Mouse (Mus musculus): ENCODE measurements around the gene Rpn2. TPM values are rescaled to one million over a fixed set of nuclear protein-coding genes. Genes with fewer than 3 reads are reported as not detected.

Gene Rpn2
- polyA plus RNA-seq, 1 experiment from 2014 or later: 225 TPM

- no peak overlapping the region for H3K4me2 ChIP-seq (ENCODE audit: low read length)
- WGBS: 84% methylated on average over 6 of the region's 6 CpGs
- no peak overlapping the region for H3K4me3 ChIP-seq (ENCODE audit: low read depth, low read length)
- no peak for ATAC-seq
- no peaks in the 10 kb centered on the region for H3K4me1 ChIP-seq (ENCODE audit: control insufficient read depth, insufficient read depth, low read length)
- H3K27me3 ChIP-seq (ENCODE audit: control insufficient read depth, insufficient read depth, low read depth, low read length): no peaks in the 10 kb centered on the region
- H3K27ac ChIP-seq (ENCODE audit: low read length): no peak overlapping the region
- no peaks in the 10 kb centered on the region for H3K9me3 ChIP-seq (replicated peaks; ENCODE audit: control insufficient read depth, low read length, poor library complexity, severe bottlenecking)
- no peaks in the 10 kb centered on the region for H3K36me3 ChIP-seq (ENCODE audit: control insufficient read depth, insufficient read depth, low read length)
- H3K9ac ChIP-seq (ENCODE audit: low read depth, low read length): no peak overlapping the region
These were observed 15.0 kb upstream of the Rpn2 start for GRCm38 (mm10) chr2:157263832-157264231.

- Histone ChIP-seq H3K9ac (ENCODE audit: low read depth, low read length) (peak within 1 kb of the TSS; percentile 97), H3K27me3 (ENCODE audit: control insufficient read depth, insufficient read depth, low read depth, low read length) (no peaks in the 10 kb centered on the region), H3K4me3 (ENCODE audit: low read depth, low read length) (peak within 1 kb of the TSS; percentile 98), H3K4me1 (ENCODE audit: control insufficient read depth, insufficient read depth, low read length) (peaks cover 19% of the 10 kb centered on the region), H3K27ac (ENCODE audit: low read length) (peak within 1 kb of the TSS; percentile 96), H3K36me3 (ENCODE audit: control insufficient read depth, insufficient read depth, low read length) (no peaks in the 10 kb centered on the region), H3K4me2 (ENCODE audit: low read length) (peak within 1 kb of the TSS; percentile 82), H3K9me3 (replicated peaks; ENCODE audit: control insufficient read depth, low read length, poor library complexity, severe bottlenecking) (no peaks in the 10 kb centered on the region)
- ATAC-seq: peak; percentile 80
- WGBS: 0% methylated on average over 32 of the region's 32 CpGs
These were observed 591 bp downstream of the Rpn2 start, which contains the start of gene Mroh8 for GRCm38 (mm10) chr2:157279416-157279800. Mroh8 (minus strand) TSS chr2:157279549.

GRCm38 (mm10) chr2:157283321-157283720 lies 4.5 kb downstream of the Rpn2 start:
- no peak overlapping the region for H3K4me3 ChIP-seq (ENCODE audit: low read depth, low read length)
- H3K9me3 ChIP-seq (replicated peaks; ENCODE audit: control insufficient read depth, low read length, poor library complexity, severe bottlenecking): no peaks in the 10 kb centered on the region
- WGBS: 95% methylated on average over 6 of the region's 6 CpGs
- no peak overlapping the region for H3K4me2 ChIP-seq (ENCODE audit: low read length)
- no peak overlapping the region for H3K27ac ChIP-seq (ENCODE audit: low read length)
- H3K27me3 ChIP-seq (ENCODE audit: control insufficient read depth, insufficient read depth, low read depth, low read length): no peaks in the 10 kb centered on the region
- no peak overlapping the region for H3K9ac ChIP-seq (ENCODE audit: low read depth, low read length)
- peaks cover 17% of the 10 kb centered on the region for H3K4me1 ChIP-seq (ENCODE audit: control insufficient read depth, insufficient read depth, low read length)
- no peak for ATAC-seq
- 0 out of 2 replicates have a peak, but pooled peaks cover 4% of the 10 kb centered on the region for H3K36me3 ChIP-seq (ENCODE audit: control insufficient read depth, insufficient read depth, low read length)

GRCm38 (mm10) chr2:157287542-157287941 lies 8.7 kb downstream of the Rpn2 start:
- Histone ChIP-seq H3K27ac (ENCODE audit: low read length) (no peak overlapping the region), H3K4me1 (ENCODE audit: control insufficient read depth, insufficient read depth, low read length) (no peaks in the 10 kb centered on the region)

GRCm38 (mm10) chr2:157288996-157289395 lies 10.2 kb downstream of the Rpn2 start:
- H3K4me3 ChIP-seq (ENCODE audit: low read depth, low read length): no peak overlapping the region
- H3K9ac ChIP-seq (ENCODE audit: low read depth, low read length): no peak overlapping the region
- WGBS: 87% methylated on average over 5 of the region's 5 CpGs
- H3K4me2 ChIP-seq (ENCODE audit: low read length): no peak overlapping the region
- ATAC-seq: no peak
- H3K27ac ChIP-seq (ENCODE audit: low read length): no peak overlapping the region
- H3K4me1 ChIP-seq (ENCODE audit: control insufficient read depth, insufficient read depth, low read length): no peaks in the 10 kb centered on the region
- H3K27me3 ChIP-seq (ENCODE audit: control insufficient read depth, insufficient read depth, low read depth, low read length): no peaks in the 10 kb centered on the region
- H3K36me3 ChIP-seq (ENCODE audit: control insufficient read depth, insufficient read depth, low read length): peaks cover 23% of the 10 kb centered on the region
- H3K9me3 ChIP-seq (replicated peaks; ENCODE audit: control insufficient read depth, low read length, poor library complexity, severe bottlenecking): no peaks in the 10 kb centered on the region

More at GRCm38 (mm10) chr2:157287542-157287941, 8.7 kb downstream of the Rpn2 start:
- no peak for ATAC-seq
- Histone ChIP-seq H3K27me3 (ENCODE audit: control insufficient read depth, insufficient read depth, low read depth, low read length) (no peaks in the 10 kb centered on the region), H3K36me3 (ENCODE audit: control insufficient read depth, insufficient read depth, low read length) (peaks cover 21% of the 10 kb centered on the region), H3K9ac (ENCODE audit: low read depth, low read length) (no peak overlapping the region), H3K4me2 (ENCODE audit: low read length) (no peak overlapping the region), H3K9me3 (replicated peaks; ENCODE audit: control insufficient read depth, low read length, poor library complexity, severe bottlenecking) (no peaks in the 10 kb centered on the region), H3K4me3 (ENCODE audit: low read depth, low read length) (no peak overlapping the region)
- 22% methylated on average over 3 of the region's 3 CpGs for WGBS

- WGBS: 11% methylated on average over 2 of the region's 2 CpGs
- ATAC-seq: no peak
These were observed 13.3 kb downstream of the Rpn2 start for GRCm38 (mm10) chr2:157292093-157292492.

GRCm38 (mm10) chr2:157296105-157296689 lies 17.4 kb downstream of the Rpn2 start:
- Histone ChIP-seq H3K27me3 (ENCODE audit: control insufficient read depth, insufficient read depth, low read depth, low read length) (no peaks in the 10 kb centered on the region), H3K4me1 (ENCODE audit: control insufficient read depth, insufficient read depth, low read length) (no peaks in the 10 kb centered on the region; the same call in 1 of the 2 replicates), H3K4me3 (ENCODE audit: low read depth, low read length) (no peak overlapping the region), H3K27ac (ENCODE audit: low read length) (no peak overlapping the region), H3K4me2 (ENCODE audit: low read length) (no peak overlapping the region), H3K9ac (ENCODE audit: low read depth, low read length) (0 out of 2 replicates have a peak overlapping the region, but pooled peaks have one; percentile 10), H3K36me3 (ENCODE audit: control insufficient read depth, insufficient read depth, low read length) (peaks cover 42% of the 10 kb centered on the region), H3K9me3 (replicated peaks; ENCODE audit: control insufficient read depth, low read length, poor library complexity, severe bottlenecking) (no peaks in the 10 kb centered on the region)
- no peak for ATAC-seq
- 69% methylated on average over 7 of the region's 7 CpGs for WGBS

More at GRCm38 (mm10) chr2:157292093-157292492, 13.3 kb downstream of the Rpn2 start:
- no peak overlapping the region for H3K9ac ChIP-seq (ENCODE audit: low read depth, low read length)
- peaks cover 27% of the 10 kb centered on the region for H3K36me3 ChIP-seq (ENCODE audit: control insufficient read depth, insufficient read depth, low read length)
- H3K4me3 ChIP-seq (ENCODE audit: low read depth, low read length): no peak overlapping the region
- H3K9me3 ChIP-seq (replicated peaks; ENCODE audit: control insufficient read depth, low read length, poor library complexity, severe bottlenecking): no peaks in the 10 kb centered on the region
- no peak overlapping the region for H3K4me2 ChIP-seq (ENCODE audit: low read length)
- H3K27ac ChIP-seq (ENCODE audit: low read length): no peak overlapping the region
- H3K4me1 ChIP-seq (ENCODE audit: control insufficient read depth, insufficient read depth, low read length): no peaks in the 10 kb centered on the region; the same call in 1 of the 2 replicates
- no peaks in the 10 kb centered on the region for H3K27me3 ChIP-seq (ENCODE audit: control insufficient read depth, insufficient read depth, low read depth, low read length)

GRCm38 (mm10) chr2:157300051-157300450 lies 21.2 kb downstream of the Rpn2 start:
- Histone ChIP-seq H3K36me3 (ENCODE audit: control insufficient read depth, insufficient read depth, low read length) (peaks cover 45% of the 10 kb centered on the region), H3K4me3 (ENCODE audit: low read depth, low read length) (no peak overlapping the region), H3K4me2 (ENCODE audit: low read length) (no peak overlapping the region), H3K9me3 (replicated peaks; ENCODE audit: control insufficient read depth, low read length, poor library complexity, severe bottlenecking) (no peaks in the 10 kb centered on the region), H3K27ac (ENCODE audit: low read length) (no peak overlapping the region), H3K9ac (ENCODE audit: low read depth, low read length) (no peak overlapping the region), H3K27me3 (ENCODE audit: control insufficient read depth, insufficient read depth, low read depth, low read length) (no peaks in the 10 kb centered on the region), H3K4me1 (ENCODE audit: control insufficient read depth, insufficient read depth, low read length) (peaks cover 2% of the 10 kb centered on the region; the same call in 1 of the 2 replicates)
- WGBS: 96% methylated on average over 6 of the region's 6 CpGs
- ATAC-seq: no peak

- WGBS: 49% methylated on average over 9 of the region's 9 CpGs
- ATAC-seq: no peak
- H3K27ac ChIP-seq (ENCODE audit: low read length): no peak overlapping the region
- no peak overlapping the region for H3K4me3 ChIP-seq (ENCODE audit: low read depth, low read length)
- H3K9me3 ChIP-seq (replicated peaks; ENCODE audit: control insufficient read depth, low read length, poor library complexity, severe bottlenecking): no peaks in the 10 kb centered on the region
- no peak overlapping the region for H3K4me2 ChIP-seq (ENCODE audit: low read length)
- peaks cover 37% of the 10 kb centered on the region for H3K36me3 ChIP-seq (ENCODE audit: control insufficient read depth, insufficient read depth, low read length)
- 0 out of 2 replicates have a peak, but pooled peaks cover 2% of the 10 kb centered on the region for H3K4me1 ChIP-seq (ENCODE audit: control insufficient read depth, insufficient read depth, low read length)
- no peak overlapping the region for H3K9ac ChIP-seq (ENCODE audit: low read depth, low read length)
- H3K27me3 ChIP-seq (ENCODE audit: control insufficient read depth, insufficient read depth, low read depth, low read length): no peaks in the 10 kb centered on the region
These were observed 24.3 kb downstream of the Rpn2 start for GRCm38 (mm10) chr2:157303096-157303495.

All from midbrain, embryonic 16.5 days (tissue).